Mouse (Mus musculus) liver, adult (tissue): ENCODE data around the gene Ptprg.

Experiments
- GATA4 ChIP-seq: IDR thresholded peaks from 2 replicates; pipeline ENCODE4 v1.6.1; 2014; ENCODE audit warnings: mild to moderate bottlenecking, low read length; ENCODE audit not compliant: insufficient replicate concordance

Gene Ptprg

DNA sequence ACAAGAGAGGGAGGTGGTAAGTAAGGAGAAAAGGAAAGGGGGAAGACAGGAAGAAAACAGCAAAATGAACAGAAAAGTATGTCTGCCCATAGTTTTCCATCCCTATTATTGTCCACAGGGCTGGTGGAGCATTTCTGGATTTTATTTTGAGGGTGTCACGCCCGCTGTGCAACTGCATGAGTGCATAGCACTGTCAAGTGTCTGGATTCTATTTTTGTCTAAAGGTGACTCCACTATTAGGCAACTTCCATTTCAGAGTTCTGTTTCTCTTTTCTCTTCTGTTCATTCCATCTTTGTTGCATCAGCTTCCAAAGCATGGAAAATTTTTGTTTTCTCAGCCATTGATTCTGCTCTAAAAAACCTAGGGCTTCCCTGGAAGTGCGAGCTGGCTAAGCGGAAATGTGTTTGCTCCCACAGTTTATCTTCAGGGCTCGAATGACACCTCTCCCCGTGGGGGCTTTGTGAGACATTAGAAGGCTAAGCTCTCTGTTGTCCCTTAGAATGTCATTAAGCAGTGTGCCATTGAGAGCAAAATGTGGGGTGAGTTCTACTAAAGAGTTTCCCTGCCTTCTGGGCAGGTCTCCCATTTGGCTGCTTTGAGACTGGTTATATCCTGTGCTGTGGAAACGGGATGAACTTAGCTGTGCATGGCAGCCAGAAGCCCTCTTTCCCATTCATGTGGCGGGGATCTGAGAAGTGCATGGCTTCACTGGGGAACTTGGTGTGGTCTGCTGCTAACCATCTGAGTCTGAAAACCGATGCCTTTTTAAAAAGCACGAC lies 330.0 kb downstream of the Ptprg start:
- TF ChIP-seq GATA4: no peak

DNA sequence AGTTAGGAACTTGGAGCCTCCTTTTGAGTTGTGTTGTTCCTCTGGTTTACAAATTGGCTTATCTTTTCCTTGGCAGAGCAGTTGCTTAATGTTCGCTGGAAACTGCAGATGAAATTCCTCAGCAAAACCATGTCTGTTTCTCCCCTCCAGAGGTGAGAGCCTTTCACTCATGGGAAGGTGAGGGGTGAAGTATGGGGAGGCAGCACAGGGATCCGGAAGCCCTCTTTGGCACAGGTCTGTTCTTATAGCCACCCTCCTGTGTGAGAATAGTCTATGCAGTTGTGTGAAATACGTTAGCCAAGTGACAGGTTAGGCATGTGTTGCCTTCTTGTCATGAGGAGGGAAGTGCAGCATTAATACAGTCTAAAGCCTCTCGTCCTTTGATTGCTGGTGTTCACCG lies 330.7 kb downstream of the Ptprg start:
- no peak for TF ChIP-seq GATA4

DNA sequence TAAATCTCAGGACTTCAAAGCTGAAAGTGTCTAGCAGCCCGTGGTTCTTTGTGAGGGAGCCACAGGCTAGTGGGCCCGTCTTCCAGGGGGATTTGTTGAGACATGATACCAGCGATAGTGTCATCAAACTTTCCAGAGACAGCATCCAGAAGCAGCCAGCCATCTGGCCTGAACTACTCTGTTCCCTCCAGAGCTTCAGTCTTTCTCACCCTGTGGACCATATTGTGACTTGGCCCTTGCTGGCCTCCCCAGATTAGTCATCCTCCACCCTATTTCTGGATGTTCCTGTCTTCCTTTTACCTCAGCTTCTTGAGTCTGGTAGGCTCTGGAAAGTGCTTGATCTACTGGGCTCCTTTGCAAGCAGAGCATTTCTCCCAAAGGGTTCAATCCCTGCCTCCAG lies 333.1 kb downstream of the Ptprg start:
- no peak for TF ChIP-seq GATA4

DNA sequence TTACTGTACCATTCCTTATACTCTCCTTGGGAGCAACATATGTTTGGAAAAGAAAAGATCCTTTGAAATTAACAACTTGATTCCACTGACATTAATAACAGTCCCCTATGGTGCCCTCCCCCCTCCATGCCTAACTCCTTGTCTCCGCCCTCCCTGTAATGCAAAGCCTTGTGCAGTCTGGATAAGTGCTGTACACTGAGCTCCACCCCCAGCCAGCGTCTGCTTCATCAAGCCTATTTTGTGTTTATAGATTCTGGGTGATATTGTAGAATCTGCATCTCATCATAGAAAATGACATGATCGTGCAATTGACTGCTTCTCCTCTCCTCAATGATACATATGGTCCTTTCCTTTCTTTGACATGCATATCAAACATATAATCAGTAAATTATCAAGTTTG lies 337.6 kb downstream of the Ptprg start:
- TF ChIP-seq GATA4: no peak

- TF ChIP-seq GATA4: no peak
Observed at GRCm38 (mm10) chr14:11892621-11893020, 339.3 kb downstream of the Ptprg start.

DNA sequence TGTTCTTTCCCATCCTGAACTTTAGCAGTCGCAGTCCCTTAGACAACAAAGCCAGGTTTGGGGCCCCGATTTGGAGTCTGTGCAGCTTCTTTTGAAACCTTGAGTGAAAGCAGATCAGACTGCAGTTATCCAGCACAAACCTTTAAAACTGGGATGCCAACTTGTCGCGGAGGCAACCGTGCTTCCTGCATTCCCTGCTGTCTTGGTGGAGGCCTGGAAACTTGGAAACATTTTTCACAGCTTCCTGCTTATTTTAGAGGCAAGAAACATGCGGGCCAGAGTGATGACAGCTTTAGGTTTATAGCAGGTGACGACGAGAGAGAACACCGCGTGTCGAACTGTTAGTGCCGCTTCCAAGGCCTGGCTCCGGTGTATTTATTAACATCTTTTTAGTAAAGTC lies 342.2 kb downstream of the Ptprg start:
- TF ChIP-seq GATA4: no peak

GRCm38 (mm10) chr14:11902794-11903193 lies 349.5 kb downstream of the Ptprg start:
- no peak for TF ChIP-seq GATA4

DNA sequence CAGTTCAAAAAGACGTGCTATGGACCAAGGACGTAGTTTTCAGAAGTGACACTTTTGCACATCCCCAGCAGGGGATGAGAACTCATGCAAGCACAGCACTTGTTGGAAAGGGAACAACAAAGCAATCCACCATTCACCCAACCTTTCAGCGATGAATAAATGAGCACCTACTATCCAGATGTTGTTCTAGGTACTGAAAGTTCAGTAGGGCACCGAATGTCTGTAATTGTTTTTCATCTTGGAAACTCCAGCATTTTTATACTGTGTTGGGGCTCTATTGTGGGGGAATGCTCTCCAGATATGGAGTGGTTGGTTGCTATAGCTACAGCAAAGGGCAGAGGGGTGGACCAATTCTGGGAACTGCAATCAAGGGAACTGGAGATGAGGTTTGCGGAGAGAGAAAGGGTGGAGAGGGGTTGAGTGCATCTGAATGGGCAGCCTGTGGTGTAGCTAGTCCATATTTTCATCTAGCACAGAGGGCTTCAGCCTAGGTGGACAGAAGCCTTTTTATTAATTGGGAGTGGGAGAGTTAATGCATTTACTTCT lies 352.9 kb downstream of the Ptprg start:
- TF ChIP-seq GATA4: no peak

DNA sequence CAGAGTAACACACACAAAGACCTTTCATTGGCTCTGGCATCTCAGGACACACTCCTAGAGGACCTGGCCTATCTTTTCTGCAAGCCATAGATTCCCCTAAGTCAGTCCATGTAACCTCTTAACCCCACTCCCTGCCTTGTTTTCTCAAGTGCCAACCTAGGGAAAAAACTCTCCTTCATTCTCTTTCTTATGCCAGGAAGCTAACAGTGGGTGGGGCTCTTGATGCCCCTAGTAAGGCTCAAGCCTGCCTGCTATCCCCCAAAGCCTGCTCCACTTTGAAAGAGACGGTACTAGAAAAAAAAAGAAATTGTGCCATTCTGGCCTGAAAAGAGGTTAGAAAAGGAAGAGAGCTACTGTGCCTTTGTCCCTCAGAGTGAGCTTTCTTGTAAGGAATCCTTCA lies 358.9 kb downstream of the Ptprg start:
- TF ChIP-seq GATA4: no peak

DNA sequence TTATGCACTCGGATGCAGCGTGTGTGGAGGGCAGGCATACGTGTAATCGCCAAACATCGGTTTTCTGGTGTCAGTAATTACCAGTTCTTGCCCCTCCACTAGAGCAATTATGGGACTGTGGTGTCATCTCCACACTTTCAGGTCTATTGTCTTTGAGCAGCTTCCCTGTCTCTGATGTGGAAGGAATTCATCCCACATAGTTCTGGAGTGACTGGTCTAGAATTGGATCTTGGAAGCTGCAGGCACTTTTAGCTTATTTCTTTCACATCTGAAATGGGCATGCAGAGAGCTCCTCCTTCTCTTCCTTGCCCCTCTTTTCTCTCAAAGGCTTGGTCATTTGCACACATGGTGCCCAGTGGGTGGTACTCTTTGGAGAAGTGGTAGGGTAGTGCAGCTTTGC lies 363.9 kb downstream of the Ptprg start:
- TF ChIP-seq GATA4: no peak

DNA sequence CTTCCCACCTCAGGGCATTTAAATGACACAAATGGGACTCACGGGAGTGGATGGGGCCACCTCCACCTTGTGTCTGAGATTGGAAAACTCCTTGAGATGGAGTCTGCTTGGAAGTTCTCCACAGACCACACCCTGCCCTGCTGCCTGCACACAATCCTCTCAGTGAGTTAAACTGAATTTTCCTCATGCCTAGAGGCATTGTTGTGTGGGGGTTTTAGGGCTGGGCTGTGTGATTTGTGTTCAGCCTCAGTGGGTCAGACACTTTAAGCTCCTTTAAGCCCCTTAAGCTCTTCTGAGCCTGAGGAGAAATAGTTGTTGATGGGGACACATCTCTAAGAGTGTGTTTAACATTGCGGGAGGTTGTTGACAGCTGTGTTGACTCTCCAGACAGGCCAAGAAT lies 375.2 kb downstream of the Ptprg start:
- TF ChIP-seq GATA4: no peak

DNA sequence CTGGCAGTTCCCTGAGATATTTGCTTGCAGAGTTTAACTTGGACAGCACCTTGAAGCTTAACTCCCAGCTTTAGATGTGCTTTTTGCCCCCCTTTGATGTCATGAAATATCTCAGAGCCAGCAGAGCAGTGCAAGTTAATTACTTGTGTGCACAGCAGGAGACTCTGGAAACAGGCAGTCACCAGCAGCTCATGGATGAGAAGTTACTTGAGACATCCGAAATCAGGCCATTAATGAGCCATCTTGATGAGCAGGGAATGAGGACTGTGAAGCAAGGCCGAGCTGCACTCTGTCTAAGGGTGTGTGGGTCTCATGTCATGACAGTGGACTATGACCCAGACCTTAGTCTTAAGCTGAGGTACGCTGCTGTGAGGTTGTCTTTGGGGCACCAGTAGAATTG lies 379.2 kb downstream of the Ptprg start:
- no peak for TF ChIP-seq GATA4

GRCm38 (mm10) chr14:11934556-11934955 lies 381.2 kb downstream of the Ptprg start:
- TF ChIP-seq GATA4: no peak

- no peak for TF ChIP-seq GATA4
Observed at GRCm38 (mm10) chr14:11935281-11935680, 381.9 kb downstream of the Ptprg start.

DNA sequence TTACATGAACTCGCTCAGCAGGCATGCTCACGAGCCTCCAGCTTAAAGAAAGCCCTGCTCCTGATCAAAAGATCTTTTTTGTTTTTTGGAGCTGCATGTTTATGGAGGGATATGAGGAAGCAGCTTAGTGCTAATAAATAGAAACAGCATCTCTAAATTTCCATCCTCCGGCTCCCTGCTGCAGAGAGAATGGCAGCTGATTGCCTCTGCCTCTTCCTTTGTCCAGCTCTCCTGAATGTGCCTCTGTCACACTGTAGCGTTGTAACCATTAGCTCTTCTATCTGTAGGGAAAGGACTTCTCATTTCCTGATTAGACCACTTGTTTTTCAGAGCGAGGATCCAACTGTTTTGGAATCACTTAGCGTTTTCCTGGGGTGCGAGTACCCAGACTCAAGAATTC lies 382.4 kb downstream of the Ptprg start:
- no peak for TF ChIP-seq GATA4

DNA sequence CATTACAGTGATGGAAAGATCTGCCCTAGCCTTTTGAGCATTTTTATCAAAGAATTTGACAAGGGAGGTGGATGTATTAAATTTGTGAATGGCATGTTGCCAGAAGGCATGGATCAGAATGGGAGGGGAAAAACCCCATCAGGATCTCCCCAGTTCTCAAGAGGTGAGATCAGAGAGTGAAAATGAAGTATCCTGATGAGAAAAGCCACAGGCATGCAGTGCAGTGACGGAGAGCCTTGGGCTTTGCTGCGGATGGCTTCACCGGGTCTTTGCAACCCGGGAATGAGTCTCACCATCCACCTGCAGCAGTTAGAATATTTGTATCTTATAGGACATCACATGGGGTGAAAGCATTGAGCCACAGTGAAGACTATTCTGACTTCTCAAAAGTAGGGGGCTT lies 385.6 kb downstream of the Ptprg start:
- no peak for TF ChIP-seq GATA4

- TF ChIP-seq GATA4: no peak
Observed at GRCm38 (mm10) chr14:11941989-11942514, 388.7 kb downstream of the Ptprg start.

GRCm38 (mm10) chr14:11950379-11950778 lies 397.0 kb downstream of the Ptprg start:
- no peak for TF ChIP-seq GATA4
